Mouse (Mus musculus) liver, embryonic 14.5 days (tissue): ENCODE data around the gene Il1f5. TPM values are rescaled to one million over a fixed set of nuclear protein-coding genes. Genes with fewer than 3 reads are reported as not detected.

Experiments used
- ATAC-seq: fragments of 200-750 bp; cut with Nextera tagmentation; 2 replicates; pipeline ENCODE4 v1.8.0; 2017; ENCODE audit warnings: moderate number of reproducible peaks, mild to moderate bottlenecking, moderate library complexity; ENCODE audit not compliant: insufficient read depth
- DNase-seq, 3 experiments: peaks; one replicate each; pipeline ENCODE4 v3.0.0-alpha.2; 2012 to 2013; ENCODE audit warnings: low read depth in 3 of 3, low spot score in 3 of 3
- H3K27ac ChIP-seq: fragments of 300-500 bp; sonication (generic); 2 replicates; pipeline ENCODE4 v1.5.1; 2014; ENCODE audit warnings: moderate library complexity, mild to moderate bottlenecking, control low read depth, inconsistent platforms
- H3K27me3 ChIP-seq: fragments of 300-500 bp; sonication (generic); 2 replicates; pipeline ENCODE4 v1.6.1; 2014; ENCODE audit warnings: mild to moderate bottlenecking, low read length, moderate library complexity; ENCODE audit not compliant: control insufficient read depth, insufficient read depth
- H3K36me3 ChIP-seq: fragments of 300-500 bp; sonication (generic); replicated peaks from 2 replicates; pipeline ENCODE4 v1.6.1; 2014; ENCODE audit warnings: low read depth; ENCODE audit not compliant: control insufficient read depth, insufficient read depth
- H3K4me1 ChIP-seq, 2 experiments: fragments of 200-500 bp in 1 of 2; fragments of 300-500 bp in 1 of 2; sonication (generic) in 1 of 2; replicated peaks; 2 replicates each; pipeline ENCODE4 v1.6.1; 2012 to 2014; ENCODE audit warnings: antibody characterized with exemption in 1 of 2, inconsistent platforms in 1 of 2, low read length in 1 of 2; ENCODE audit not compliant: control insufficient read depth in 2 of 2, insufficient read depth in 2 of 2
- H3K4me2 ChIP-seq: fragments of 300-500 bp; sonication (generic); 2 replicates; pipeline ENCODE4 v1.6.1; 2014; ENCODE audit warnings: low read depth, mild to moderate bottlenecking, control low read depth, moderate library complexity
- H3K4me3 ChIP-seq, 2 experiments: fragments of 200-500 bp in 1 of 2; fragments of 300-500 bp in 1 of 2; sonication (generic) in 1 of 2; 2 replicates each; pipeline ENCODE4 v1.5.1; 2012 to 2014; ENCODE audit warnings: low read depth in 2 of 2, low read length in 2 of 2, mild to moderate bottlenecking in 2 of 2, control low read depth in 1 of 2, inconsistent platforms in 1 of 2, moderate library complexity in 1 of 2; ENCODE audit not compliant: insufficient read depth in 1 of 2
- H3K9ac ChIP-seq: fragments of 300-500 bp; sonication (generic); replicated peaks from 2 replicates; pipeline ENCODE4 v1.6.1; 2014; ENCODE audit warnings: mild to moderate bottlenecking, control low read depth, moderate library complexity
- H3K9me3 ChIP-seq: fragments of 300-500 bp; sonication (generic); 2 replicates; pipeline ENCODE4 v1.6.1; 2016; ENCODE audit warnings: low read length, mixed read lengths; ENCODE audit not compliant: control insufficient read depth
- CTCF ChIP-seq: IDR thresholded peaks from 2 replicates; pipeline ENCODE4 v1.5.1; 2016; ENCODE audit warnings: antibody characterized with exemption, low read depth, control low read depth
- EP300 ChIP-seq: IDR thresholded peaks from 2 replicates; pipeline ENCODE4 v1.6.1; 2016; ENCODE audit warnings: antibody characterized with exemption, low read depth
- WGBS: fragments of 180-500 bp; shearing (Covaris S2); extraction: QIAGEN DNeasy Blood & Tissue Kit; methylation state at CpG from one replicate; pipeline ENCODE4 v1.1.7; 2014; ENCODE audit not compliant: insufficient replicate concordance; 5-methylcytosine and 5-hydroxymethylcytosine counted together
- polyA plus RNA-seq, 2 experiments: library from polyadenylated mRNA; depleted of rRNA in 1 of 2; stranded (reverse) in 1 of 2; unstranded in 1 of 2; fragments of >200 nt; fragmentation: Nextera tagmentation in 1 of 2; extraction: Ambion mirVana in 1 of 2; gene quantifications; 2 replicates each; pipeline versions ENCODE4 v1.2.1 to v1.2.3; 2012 to 2014

The Il1f5 gene
- polyA plus RNA-seq (2012; rRNA removed) (not detected in 2 replicates), polyA plus RNA-seq (2014; fragmentation: Nextera tagmentation; extraction: Ambion mirVana) (not detected in 2 replicates)

DNA sequence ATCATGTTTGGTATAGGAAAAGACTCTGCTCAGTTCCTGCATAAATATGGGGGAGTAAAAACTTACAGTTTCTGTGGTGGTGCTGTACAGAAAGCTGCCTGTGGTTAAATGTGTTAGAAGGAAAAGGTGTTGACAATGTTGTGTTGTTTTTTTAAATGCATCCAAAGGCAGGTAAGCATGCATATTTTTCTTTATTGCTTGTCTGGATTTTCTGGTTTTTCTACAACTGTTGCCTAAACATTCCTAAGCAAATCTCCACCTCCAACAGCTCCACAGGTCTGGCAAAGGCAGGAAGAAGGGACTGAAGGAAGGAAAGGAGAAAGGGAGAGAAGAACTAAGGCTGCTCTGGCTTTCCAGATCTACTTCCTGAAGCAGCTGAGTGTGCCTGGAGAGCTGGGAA, at the start of gene Il1f5:
Il1f5 (plus strand) TSS at position 301 of the 400 bp plus-strand sequence.
- H3K27ac ChIP-seq = no peak within 1 kb of the TSS
- TF ChIP-seq EP300 = no peak
- TF ChIP-seq CTCF = no peak
- H3K9ac ChIP-seq = no peak within 1 kb of the TSS
- H3K4me3 ChIP-seq = no peak within 1 kb of the TSS
- H3K9me3 ChIP-seq = no peaks in the 10 kb centered on the region
- ATAC-seq (no peak), DNase-seq (no peak)
- no peaks in the 10 kb centered on the region for H3K4me1 ChIP-seq
- H3K27me3 ChIP-seq = no peaks in the 10 kb centered on the region
- H3K4me2 ChIP-seq = no peak within 1 kb of the TSS
- no peaks in the 10 kb centered on the region for H3K36me3 ChIP-seq

DNA sequence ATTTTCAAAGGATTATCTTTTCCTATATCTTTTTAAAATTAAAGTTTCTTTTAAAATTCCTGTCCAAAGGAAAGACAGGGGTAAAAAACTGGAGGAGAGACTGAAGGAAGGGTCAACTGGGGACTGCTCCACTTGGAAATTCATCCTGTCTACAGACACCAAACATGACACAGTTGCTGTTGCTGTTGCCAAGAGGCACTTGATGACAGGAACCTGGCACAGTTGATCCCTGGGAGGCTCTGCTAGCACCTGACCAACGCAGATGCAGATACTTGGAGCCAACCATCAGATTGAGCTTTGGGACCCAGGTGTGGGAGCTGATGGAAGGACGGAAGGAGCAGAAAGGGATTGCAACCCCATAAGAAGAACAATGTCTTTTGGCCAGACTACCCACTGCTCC, 49.6 kb upstream of the Il1f5 start:
- no peaks in the 10 kb centered on the region for H3K36me3 ChIP-seq
- WGBS = 34% methylated on average over 2 of the region's 2 CpGs
- no peak overlapping the region for H3K4me2 ChIP-seq
- no peak for DNase-seq
- no peaks in the 10 kb centered on the region for H3K4me1 ChIP-seq
- H3K27me3 ChIP-seq = no peaks in the 10 kb centered on the region
- no peak for TF ChIP-seq EP300
- no peak for TF ChIP-seq CTCF
- no peaks in the 10 kb centered on the region for H3K9me3 ChIP-seq
- H3K9ac ChIP-seq = no peak overlapping the region
- ATAC-seq = no peak
- H3K4me3 ChIP-seq = no peak overlapping the region
- no peak overlapping the region for H3K27ac ChIP-seq

DNA sequence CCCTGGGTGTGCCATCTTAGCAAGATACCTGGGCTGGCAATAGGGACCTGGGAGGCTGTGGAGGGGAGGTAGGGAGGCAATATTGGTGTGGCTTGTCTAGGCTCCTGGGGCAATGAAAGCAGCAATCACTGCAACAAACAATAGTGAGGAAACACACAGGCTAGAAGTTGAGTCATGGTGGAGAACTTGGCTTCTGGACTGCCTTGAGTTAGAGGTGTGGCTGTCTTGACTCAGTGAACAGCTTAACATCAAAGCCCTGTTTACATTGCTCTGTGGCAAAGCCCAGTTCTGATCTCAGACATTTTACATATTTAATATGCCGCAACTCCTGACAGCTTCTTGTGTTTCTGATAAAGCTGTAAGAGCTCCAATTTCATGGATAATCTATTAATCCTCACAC, 9.3 kb upstream of the Il1f5 start:
- no peak for ATAC-seq
- TF ChIP-seq EP300 (no peak), CTCF (no peak)

DNA sequence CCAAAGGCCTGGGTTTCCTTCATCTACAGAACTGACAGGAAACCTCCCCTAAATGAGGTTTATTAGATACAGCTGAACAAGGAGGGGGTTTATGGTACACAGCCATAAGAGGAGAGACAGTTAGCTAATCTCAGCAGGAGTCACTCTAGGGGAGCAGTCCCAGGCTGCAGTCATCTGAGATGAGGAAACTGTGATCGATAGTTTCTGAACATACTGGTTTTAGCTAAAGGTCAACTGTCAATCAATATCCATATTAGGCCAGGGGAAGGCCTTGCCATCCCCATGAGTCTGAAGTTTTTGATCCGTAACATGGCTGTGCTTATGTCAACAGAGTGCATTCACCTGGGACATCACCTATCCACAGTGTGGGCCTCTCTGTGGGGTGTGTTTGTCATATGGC, 3.1 kb upstream of the Il1f5 start:
- H3K9ac ChIP-seq = no peak overlapping the region
- H3K4me1 ChIP-seq = no peaks in the 10 kb centered on the region
- no peak overlapping the region for H3K4me3 ChIP-seq
- H3K27me3 ChIP-seq = no peaks in the 10 kb centered on the region
- no peak overlapping the region for H3K27ac ChIP-seq
- no peak overlapping the region for H3K4me2 ChIP-seq
- ATAC-seq (no peak), DNase-seq (no peak)
- 51% methylated on average over 2 of the region's 2 CpGs for WGBS
- H3K9me3 ChIP-seq = no peaks in the 10 kb centered on the region
- H3K36me3 ChIP-seq = no peaks in the 10 kb centered on the region
- TF ChIP-seq EP300 = no peak

More for the DNA sequence above, 9.3 kb upstream of the Il1f5 start:
- WGBS = 77% methylated on average over 1 of the region's 1 CpGs
- H3K9ac ChIP-seq = no peak overlapping the region
- H3K36me3 ChIP-seq = no peaks in the 10 kb centered on the region
- H3K4me3 ChIP-seq = no peak overlapping the region
- H3K9me3 ChIP-seq = no peaks in the 10 kb centered on the region
- H3K4me1 ChIP-seq = no peaks in the 10 kb centered on the region
- no peaks in the 10 kb centered on the region for H3K27me3 ChIP-seq
- H3K4me2 ChIP-seq = no peak overlapping the region
- no peak overlapping the region for H3K27ac ChIP-seq
- DNase-seq = no peak

DNA sequence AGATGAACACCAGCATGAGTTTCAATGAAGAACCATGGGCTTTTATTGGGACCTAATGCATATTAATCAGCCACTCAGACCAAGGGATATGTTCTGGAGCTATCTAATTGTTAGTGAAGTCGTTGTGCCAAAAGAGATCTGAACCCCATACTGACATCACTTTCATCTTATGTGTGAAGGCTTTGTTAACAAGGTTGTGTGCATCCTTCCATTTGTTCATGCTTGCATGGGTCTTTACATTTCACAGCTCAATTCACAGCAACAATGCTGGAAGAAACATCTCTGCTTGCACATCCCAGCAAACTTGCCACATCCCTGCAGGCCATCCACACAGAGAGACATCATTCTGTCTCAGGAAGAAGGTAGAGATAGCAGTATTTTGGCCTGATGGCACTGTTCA, 1.6 kb upstream of the Il1f5 start:
- no peak for DNase-seq
- no peaks in the 10 kb centered on the region for H3K9me3 ChIP-seq
- WGBS = 28% methylated on average over 1 of the region's 1 CpGs
- H3K27me3 ChIP-seq = no peaks in the 10 kb centered on the region
- no peak for ATAC-seq
- no peak overlapping the region for H3K4me2 ChIP-seq
- no peak overlapping the region for H3K27ac ChIP-seq
- no peaks in the 10 kb centered on the region for H3K36me3 ChIP-seq
- TF ChIP-seq CTCF = no peak
- TF ChIP-seq EP300 = no peak
- no peaks in the 10 kb centered on the region for H3K4me1 ChIP-seq
- no peak overlapping the region for H3K4me3 ChIP-seq
- no peak overlapping the region for H3K9ac ChIP-seq

DNA sequence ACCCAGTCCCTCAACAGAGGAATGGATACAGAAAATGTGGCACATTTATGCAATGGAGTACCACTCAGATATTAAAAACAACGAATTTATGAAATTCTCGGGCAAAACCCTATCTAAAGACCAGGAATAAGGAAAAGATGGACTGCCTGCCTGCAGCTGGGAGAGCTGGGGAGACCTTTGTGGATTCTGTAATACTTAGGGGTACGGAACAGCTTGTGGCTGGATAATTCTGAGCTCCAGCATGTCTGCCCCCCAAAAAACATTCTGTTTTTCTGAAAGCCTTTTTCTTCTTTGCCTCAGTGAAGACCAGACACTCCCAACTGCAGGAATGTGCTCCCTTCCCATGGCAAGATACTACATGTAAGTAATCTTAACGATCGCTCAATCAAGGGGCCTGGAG, 14.1 kb downstream of the Il1f5 start, which contains the start of gene Il1f10:
Il1f10 (plus strand) TSS at position 301 of the 400 bp plus-strand sequence.
- H3K4me3 ChIP-seq = no peak within 1 kb of the TSS
- no peak within 1 kb of the TSS for H3K4me2 ChIP-seq
- no peak for TF ChIP-seq EP300
- TF ChIP-seq CTCF = no peak
- no peak within 1 kb of the TSS for H3K9ac ChIP-seq
- H3K27me3 ChIP-seq = no peaks in the 10 kb centered on the region
- 62% methylated on average over 5 of the region's 5 CpGs for WGBS
- H3K27ac ChIP-seq = no peak within 1 kb of the TSS
- no peaks in the 10 kb centered on the region for H3K9me3 ChIP-seq
- no peak for ATAC-seq
- no peak for DNase-seq
- H3K4me1 ChIP-seq = no peaks in the 10 kb centered on the region
- no peaks in the 10 kb centered on the region for H3K36me3 ChIP-seq
